Mouse (Mus musculus) hindbrain, embryonic 12.5 days (tissue): ENCODE measurements at regions not wholly inside any gene's neighbourhood (a gene's known extent, or its start where the extent isn't known, plus 50 kb on each side); places are given as distances from the start of the nearest gene placed in this dataset.

ENCODE experiments used
- ATAC-seq: fragments of 200-750 bp; cut with Nextera tagmentation; 2 replicates; pipeline ENCODE4 v1.8.0; 2017; ENCODE audit warnings: moderate TSS enrichment; ENCODE audit not compliant: low FRiP score
- H3K27ac ChIP-seq: fragments of 300-500 bp; sonication (generic); 2 replicates; pipeline ENCODE4 v1.5.1; 2016; ENCODE audit warnings: mild to moderate bottlenecking
- H3K27me3 ChIP-seq: fragments of 300-500 bp; sonication (generic); 2 replicates; pipeline ENCODE4 v1.6.1; 2016; ENCODE audit warnings: mild to moderate bottlenecking
- H3K36me3 ChIP-seq: fragments of 300-500 bp; sonication (generic); 2 replicates; pipeline ENCODE4 v1.6.1; 2016; ENCODE audit warnings: mild to moderate bottlenecking
- H3K4me1 ChIP-seq: fragments of 300-500 bp; sonication (generic); 2 replicates; pipeline ENCODE4 v1.6.1; 2016
- H3K4me2 ChIP-seq: fragments of 300-500 bp; sonication (generic); replicated peaks from 2 replicates; pipeline ENCODE4 v1.6.1; 2016; ENCODE audit warnings: mild to moderate bottlenecking
- H3K4me3 ChIP-seq: fragments of 300-500 bp; sonication (generic); 2 replicates; pipeline ENCODE4 v1.5.1; 2016; ENCODE audit warnings: mild to moderate bottlenecking
- H3K9ac ChIP-seq: fragments of 300-500 bp; sonication (generic); 2 replicates; pipeline ENCODE4 v1.6.1; 2016; ENCODE audit warnings: mild to moderate bottlenecking, moderate library complexity
- H3K9me3 ChIP-seq: fragments of 300-500 bp; sonication (generic); replicated peaks from 2 replicates; pipeline ENCODE4 v1.6.1; 2016; ENCODE audit warnings: mild to moderate bottlenecking
- WGBS: fragments of 180-500 bp; shearing (Covaris S2); methylation state at CpG from one replicate; pipeline ENCODE4 v1.1.7; 2016; 5-methylcytosine and 5-hydroxymethylcytosine counted together

- H3K27me3 ChIP-seq, result no peaks in the 10 kb centered on the region
- no peaks in the 10 kb centered on the region for H3K36me3 ChIP-seq
- H3K4me3 ChIP-seq, result no peak overlapping the region
- no peak overlapping the region for H3K4me2 ChIP-seq
- H3K27ac ChIP-seq, result no peak overlapping the region
- ATAC-seq, result no peak
- H3K9ac ChIP-seq, result no peak overlapping the region
- WGBS, result 24% methylated on average over 9 of the region's 9 CpGs
- no peaks in the 10 kb centered on the region for H3K9me3 ChIP-seq
- H3K4me1 ChIP-seq, result no peaks in the 10 kb centered on the region
Measured at GRCm38 (mm10) chr3:36330656-36331055, 108.5 kb upstream of the Qrfpr start.

- no peak for ATAC-seq
- H3K36me3 ChIP-seq, result no peaks in the 10 kb centered on the region
- no peak overlapping the region for H3K4me3 ChIP-seq
- no peak overlapping the region for H3K27ac ChIP-seq
- H3K27me3 ChIP-seq, result no peaks in the 10 kb centered on the region
- H3K4me1 ChIP-seq, result no peaks in the 10 kb centered on the region
- no peak overlapping the region for H3K4me2 ChIP-seq
- WGBS, result 89% methylated on average over 7 of the region's 7 CpGs
- no peaks in the 10 kb centered on the region for H3K9me3 ChIP-seq
- no peak overlapping the region for H3K9ac ChIP-seq
Measured at GRCm38 (mm10) chr3:36329631-36330030, 107.5 kb upstream of the Qrfpr start.

GRCm38 (mm10) chr3:36328927-36329326 lies 106.8 kb upstream of the Qrfpr start:
- 81% methylated on average over 2 of the region's 2 CpGs for WGBS
- ATAC-seq, result no peak
- no peaks in the 10 kb centered on the region for H3K9me3 ChIP-seq
- H3K9ac ChIP-seq, result no peak overlapping the region
- no peak overlapping the region for H3K4me3 ChIP-seq
- H3K36me3 ChIP-seq, result no peaks in the 10 kb centered on the region
- no peak overlapping the region for H3K27ac ChIP-seq
- no peaks in the 10 kb centered on the region for H3K4me1 ChIP-seq
- no peaks in the 10 kb centered on the region for H3K27me3 ChIP-seq
- no peak overlapping the region for H3K4me2 ChIP-seq

- H3K9ac ChIP-seq, result no peak overlapping the region
- H3K9me3 ChIP-seq, result no peaks in the 10 kb centered on the region
- no peak for ATAC-seq
- no peak overlapping the region for H3K4me2 ChIP-seq
- H3K4me1 ChIP-seq, result no peaks in the 10 kb centered on the region
- no peak overlapping the region for H3K4me3 ChIP-seq
- no peak overlapping the region for H3K27ac ChIP-seq
- H3K36me3 ChIP-seq, result no peaks in the 10 kb centered on the region
- H3K27me3 ChIP-seq, result no peaks in the 10 kb centered on the region
Measured at GRCm38 (mm10) chr3:36318635-36319034, 96.5 kb upstream of the Qrfpr start.

- H3K9me3 ChIP-seq, result no peaks in the 10 kb centered on the region
- peak overlapping the region; percentile 39; the same call in 1 of the 2 replicates for H3K4me2 ChIP-seq
- H3K9ac ChIP-seq, result no peak overlapping the region
- no peak overlapping the region for H3K27ac ChIP-seq
- no peaks in the 10 kb centered on the region; the same call in 1 of the 2 replicates for H3K4me1 ChIP-seq
- no peaks in the 10 kb centered on the region for H3K27me3 ChIP-seq
- H3K4me3 ChIP-seq, result no peak overlapping the region
- 18% methylated on average over 3 of the region's 3 CpGs for WGBS
- H3K36me3 ChIP-seq, result no peaks in the 10 kb centered on the region
- ATAC-seq, result no peak
Measured at GRCm38 (mm10) chr3:36311337-36311736, 89.2 kb upstream of the Qrfpr start.

- 1% methylated on average over 9 of the region's 9 CpGs for WGBS
- Histone ChIP-seq H3K4me1 (no peaks in the 10 kb centered on the region; the same call in 1 of the 2 replicates), H3K36me3 (no peaks in the 10 kb centered on the region), H3K4me2 (peak overlapping the region; percentile 39), H3K27me3 (no peaks in the 10 kb centered on the region), H3K27ac (no peak overlapping the region), H3K9me3 (no peaks in the 10 kb centered on the region), H3K4me3 (no peak overlapping the region), H3K9ac (no peak overlapping the region)
- no peak for ATAC-seq
Measured at GRCm38 (mm10) chr3:36310642-36311267, 88.6 kb upstream of the Qrfpr start.

GRCm38 (mm10) chr3:36296792-36297191 lies 74.7 kb upstream of the Qrfpr start:
- H3K27ac ChIP-seq, result no peak overlapping the region
- 67% methylated on average over 3 of the region's 3 CpGs for WGBS
- no peak for ATAC-seq
- H3K36me3 ChIP-seq, result no peaks in the 10 kb centered on the region
- H3K4me3 ChIP-seq, result no peak overlapping the region
- no peaks in the 10 kb centered on the region for H3K9me3 ChIP-seq
- H3K4me2 ChIP-seq, result no peak overlapping the region
- H3K27me3 ChIP-seq, result no peaks in the 10 kb centered on the region
- no peaks in the 10 kb centered on the region for H3K4me1 ChIP-seq
- no peak overlapping the region for H3K9ac ChIP-seq

- no peak for ATAC-seq
- Histone ChIP-seq H3K27ac (no peak overlapping the region), H3K4me2 (no peak overlapping the region), H3K9ac (no peak overlapping the region), H3K9me3 (no peaks in the 10 kb centered on the region), H3K36me3 (no peaks in the 10 kb centered on the region), H3K27me3 (no peaks in the 10 kb centered on the region), H3K4me3 (no peak overlapping the region), H3K4me1 (no peaks in the 10 kb centered on the region)
- WGBS, result 98% methylated on average over 4 of the region's 4 CpGs
Measured at GRCm38 (mm10) chr3:36291971-36292370, 69.9 kb upstream of the Qrfpr start.

- no peak overlapping the region for H3K9ac ChIP-seq
- H3K4me1 ChIP-seq, result no peaks in the 10 kb centered on the region
- H3K4me2 ChIP-seq, result no peak overlapping the region
- no peak overlapping the region for H3K27ac ChIP-seq
- no peak overlapping the region for H3K4me3 ChIP-seq
- 88% methylated on average over 5 of the region's 5 CpGs for WGBS
- no peak for ATAC-seq
- no peaks in the 10 kb centered on the region for H3K27me3 ChIP-seq
- no peaks in the 10 kb centered on the region for H3K36me3 ChIP-seq
- H3K9me3 ChIP-seq, result no peaks in the 10 kb centered on the region
Measured at GRCm38 (mm10) chr3:36284066-36284465, 62.0 kb upstream of the Qrfpr start.

GRCm38 (mm10) chr3:36275502-36275901 lies 53.4 kb upstream of the Qrfpr start:
- Histone ChIP-seq H3K4me1 (no peaks in the 10 kb centered on the region), H3K9me3 (no peaks in the 10 kb centered on the region)
- WGBS, result 76% methylated on average over 1 of the region's 1 CpGs

More at GRCm38 (mm10) chr3:36275502-36275901, 53.4 kb upstream of the Qrfpr start:
- no peaks in the 10 kb centered on the region for H3K27me3 ChIP-seq
- H3K27ac ChIP-seq, result no peak overlapping the region
- no peak overlapping the region for H3K9ac ChIP-seq
- no peaks in the 10 kb centered on the region for H3K36me3 ChIP-seq
- H3K4me3 ChIP-seq, result no peak overlapping the region
- no peak overlapping the region for H3K4me2 ChIP-seq
- no peak for ATAC-seq
